Mouse (Mus musculus) liver, embryonic 12.5 days (tissue): Measurements from ENCODE around the gene Actr1b. TPM values are rescaled to one million over a fixed set of nuclear protein-coding genes. Genes with fewer than 3 reads are reported as not detected.

Source experiments
- ATAC-seq: fragments of 200-750 bp; cut with Nextera tagmentation; 2 replicates; pipeline ENCODE4 v1.8.0; 2017; ENCODE audit warnings: moderate number of reproducible peaks, mild to moderate bottlenecking, moderate library complexity
- H3K27ac ChIP-seq: fragments of 300-500 bp; sonication (generic); 2 replicates; pipeline ENCODE4 v1.5.1; 2016; ENCODE audit warnings: mild to moderate bottlenecking
- H3K27me3 ChIP-seq: fragments of 300-500 bp; sonication (generic); replicated peaks from 2 replicates; pipeline ENCODE4 v1.6.1; 2016; ENCODE audit warnings: mild to moderate bottlenecking, moderate library complexity
- H3K36me3 ChIP-seq: fragments of 300-500 bp; sonication (generic); 2 replicates; pipeline ENCODE4 v1.6.1; 2016; ENCODE audit warnings: mild to moderate bottlenecking, moderate library complexity
- H3K4me1 ChIP-seq: fragments of 300-500 bp; sonication (generic); 2 replicates; pipeline ENCODE4 v1.6.1; 2016
- H3K4me2 ChIP-seq: fragments of 300-500 bp; sonication (generic); 2 replicates; pipeline ENCODE4 v1.6.1; 2016; ENCODE audit warnings: mild to moderate bottlenecking, moderate library complexity
- H3K4me3 ChIP-seq: fragments of 300-500 bp; sonication (generic); 2 replicates; pipeline ENCODE4 v1.5.1; 2016; ENCODE audit warnings: mild to moderate bottlenecking, moderate library complexity
- H3K9ac ChIP-seq: fragments of 300-500 bp; sonication (generic); 2 replicates; pipeline ENCODE4 v1.6.1; 2016; ENCODE audit warnings: mild to moderate bottlenecking, moderate library complexity
- H3K9me3 ChIP-seq: fragments of 300-500 bp; sonication (generic); replicated peaks from 2 replicates; pipeline ENCODE4 v1.6.1; 2016; ENCODE audit warnings: mild to moderate bottlenecking, moderate library complexity
- WGBS: fragments of 180-500 bp; shearing (Covaris S2); methylation state at CpG from one replicate; pipeline ENCODE4 v1.1.7; 2016; ENCODE audit not compliant: insufficient replicate concordance; 5-methylcytosine and 5-hydroxymethylcytosine counted together
- polyA plus RNA-seq: library from polyadenylated mRNA; unstranded; fragments of >200 nt; fragmentation: Nextera tagmentation; extraction: Ambion mirVana; gene quantifications from 2 replicates; pipeline ENCODE4 v1.2.1, GENCODE M21; 2016

The Actr1b gene
- polyA plus RNA-seq, 1 experiment from 2014 or later = 47.9 TPM

DNA sequence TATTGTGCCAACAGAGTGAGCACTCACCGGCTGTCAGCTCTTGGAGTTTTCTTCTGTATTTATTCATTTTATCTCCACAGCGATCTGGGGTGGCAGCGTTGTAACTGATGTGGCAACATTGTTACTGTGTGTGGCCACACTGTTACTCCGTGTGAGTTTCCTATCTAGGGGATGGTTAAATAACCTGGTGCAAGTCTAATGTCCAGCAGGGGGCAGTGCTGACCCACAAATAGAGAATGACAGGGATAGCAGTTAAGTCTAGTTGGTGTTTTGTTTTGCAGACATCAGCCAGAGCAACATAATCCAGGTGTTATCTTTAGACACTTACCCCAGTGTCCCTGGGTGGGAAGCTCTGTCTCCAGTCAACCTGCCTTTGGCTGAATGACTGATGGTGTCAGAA is 23.1 kb upstream of the Actr1b start:
- Histone ChIP-seq H3K27ac (no peak overlapping the region), H3K27me3 (peaks cover 23% of the 10 kb centered on the region), H3K4me1 (no peaks in the 10 kb centered on the region), H3K9ac (no peak overlapping the region), H3K9me3 (no peaks in the 10 kb centered on the region), H3K36me3 (no peaks in the 10 kb centered on the region), H3K4me2 (no peak overlapping the region), H3K4me3 (no peak overlapping the region)
- WGBS = 11% methylated on average over 4 of the region's 4 CpGs
- no peak for ATAC-seq

DNA sequence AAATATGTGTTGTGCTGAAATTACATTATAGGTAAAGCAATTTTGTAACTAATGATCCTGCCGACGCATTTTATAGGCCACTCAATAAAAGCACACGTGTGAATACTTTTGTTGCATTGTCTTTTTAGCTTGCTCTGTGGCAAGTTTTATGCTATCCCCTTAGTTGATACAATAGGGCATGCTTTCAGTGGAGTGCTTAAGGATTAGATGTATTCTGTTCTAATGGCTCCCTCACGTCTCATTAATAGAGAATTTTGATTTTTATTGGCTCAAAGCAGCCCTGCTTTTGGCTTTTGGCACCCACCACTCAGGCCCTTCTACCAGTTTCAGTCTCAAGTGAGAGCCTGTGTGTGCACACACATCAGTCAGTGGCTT is 9.8 kb upstream of the Actr1b start:
- Histone ChIP-seq H3K9ac (no peak overlapping the region), H3K27me3 (no peaks in the 10 kb centered on the region), H3K27ac (no peak overlapping the region), H3K9me3 (no peaks in the 10 kb centered on the region), H3K4me1 (no peaks in the 10 kb centered on the region), H3K4me2 (no peak overlapping the region), H3K4me3 (no peak overlapping the region), H3K36me3 (no peaks in the 10 kb centered on the region)
- 74% methylated on average over 4 of the region's 4 CpGs for WGBS
- no peak for ATAC-seq

DNA sequence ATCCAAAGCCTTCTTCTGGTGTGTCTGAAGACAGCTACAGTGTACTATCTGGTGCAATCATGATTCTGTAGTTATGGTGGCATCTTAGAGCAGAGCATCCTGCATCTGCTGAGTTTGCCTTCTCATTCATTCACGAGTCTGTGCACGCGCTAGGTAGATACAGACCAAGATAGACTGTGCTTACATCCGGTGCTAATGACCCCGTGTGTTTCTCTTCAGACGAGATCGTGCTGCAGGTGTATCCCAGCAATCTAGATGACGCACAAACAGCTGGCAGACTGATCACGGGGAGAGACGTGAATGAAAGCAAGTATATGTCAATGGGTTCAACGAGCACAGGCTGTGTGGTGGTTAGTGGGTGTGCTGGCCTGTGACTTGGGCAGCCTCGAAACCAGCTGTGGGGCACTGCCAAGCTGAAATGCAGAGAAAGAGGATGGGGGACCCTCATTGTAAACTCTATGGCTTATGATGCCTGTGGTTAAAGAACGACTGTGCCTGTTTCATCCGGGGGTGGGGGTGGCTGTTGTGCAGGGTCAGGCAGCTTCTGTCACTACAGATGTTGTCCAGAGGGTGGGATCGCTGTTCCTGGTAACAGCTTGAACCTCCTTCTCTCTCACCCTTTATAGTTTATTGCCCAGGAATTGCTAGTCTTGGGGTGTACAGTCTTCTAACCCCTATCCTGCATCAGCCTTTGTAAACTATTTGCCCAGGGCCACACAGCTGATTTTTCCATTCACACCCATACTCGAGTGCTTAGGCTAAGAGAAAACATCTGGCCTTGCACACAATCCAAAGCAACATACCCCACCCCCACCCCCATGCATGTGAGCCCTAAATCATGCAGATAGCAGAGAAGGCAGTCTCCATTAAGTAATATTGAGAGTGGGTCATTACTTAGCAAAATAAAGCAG is 9.2 kb upstream of the Actr1b start:
- Histone ChIP-seq H3K4me3 (no peak overlapping the region), H3K36me3 (no peaks in the 10 kb centered on the region), H3K27me3 (no peaks in the 10 kb centered on the region), H3K4me2 (no peak overlapping the region), H3K9ac (no peak overlapping the region), H3K4me1 (no peaks in the 10 kb centered on the region), H3K9me3 (no peaks in the 10 kb centered on the region), H3K27ac (no peak overlapping the region)
- 65% methylated on average over 16 of the region's 16 CpGs for WGBS
- no peak for ATAC-seq

GRCm38 (mm10) chr1:36718786-36719185 is 4.6 kb upstream of the Actr1b start:
- Histone ChIP-seq H3K9ac (no peak overlapping the region), H3K4me2 (no peak overlapping the region), H3K36me3 (no peaks in the 10 kb centered on the region), H3K27ac (no peak overlapping the region), H3K27me3 (peaks cover 4% of the 10 kb centered on the region; the same call in 1 of the 2 replicates), H3K4me3 (no peak overlapping the region), H3K9me3 (0 out of 2 replicates have a peak, but pooled peaks cover 2% of the 10 kb centered on the region), H3K4me1 (no peaks in the 10 kb centered on the region)
- no peak for ATAC-seq
- WGBS = 58% methylated on average over 1 of the region's 1 CpGs

DNA sequence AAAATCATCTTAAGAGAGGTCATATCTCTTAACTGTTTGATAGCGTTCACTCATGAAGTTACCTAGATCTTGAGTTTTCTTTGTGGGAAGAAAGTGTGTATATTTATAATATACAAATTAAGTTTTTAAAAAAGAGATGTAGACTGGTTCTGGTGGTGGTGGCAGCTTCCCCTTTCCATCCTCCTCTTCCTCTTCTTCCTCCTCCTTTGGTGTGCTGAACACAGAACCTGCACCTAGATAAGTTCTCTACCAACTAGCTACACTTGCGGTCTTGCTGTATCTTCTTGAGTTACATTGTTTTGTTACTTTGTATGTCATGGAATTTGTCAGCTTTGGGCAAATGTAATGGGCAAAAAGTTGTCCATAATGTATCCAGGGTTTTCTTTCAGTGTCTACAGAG is 3.1 kb downstream of the Actr1b start:
- no peak overlapping the region for H3K27ac ChIP-seq
- ATAC-seq = no peak
- H3K9ac ChIP-seq = no peak overlapping the region
- WGBS = 76% methylated on average over 2 of the region's 2 CpGs
- no peak overlapping the region for H3K4me2 ChIP-seq
- H3K4me1 ChIP-seq = peaks cover 26% of the 10 kb centered on the region
- 0 out of 2 replicates have a peak, but pooled peaks cover 4% of the 10 kb centered on the region for H3K9me3 ChIP-seq
- H3K36me3 ChIP-seq = peaks cover 19% of the 10 kb centered on the region
- H3K27me3 ChIP-seq = peaks cover 4% of the 10 kb centered on the region; the same call in 1 of the 2 replicates
- no peak overlapping the region for H3K4me3 ChIP-seq

GRCm38 (mm10) chr1:36709854-36710280 is 4.4 kb downstream of the Actr1b start, which contains the start of gene 4933424G06Rik:
Gene 4933424G06Rik (plus strand): TSS chr1:36710149.
- peaks cover 31% of the 10 kb centered on the region for H3K36me3 ChIP-seq
- peak within 1 kb of the TSS; percentile 91 for H3K4me2 ChIP-seq
- H3K4me3 ChIP-seq = peak within 1 kb of the TSS; percentile 99
- H3K27ac ChIP-seq = peak within 1 kb of the TSS; percentile 85
- WGBS = under 1% methylated on average over 29 of the region's 29 CpGs
- 0 out of 2 replicates have a peak, but pooled peaks cover 4% of the 10 kb centered on the region for H3K9me3 ChIP-seq
- H3K9ac ChIP-seq = peak within 1 kb of the TSS; percentile 96
- no peaks in the 10 kb centered on the region for H3K27me3 ChIP-seq
- H3K4me1 ChIP-seq = peaks cover 31% of the 10 kb centered on the region
- peak; percentile 96 for ATAC-seq

DNA sequence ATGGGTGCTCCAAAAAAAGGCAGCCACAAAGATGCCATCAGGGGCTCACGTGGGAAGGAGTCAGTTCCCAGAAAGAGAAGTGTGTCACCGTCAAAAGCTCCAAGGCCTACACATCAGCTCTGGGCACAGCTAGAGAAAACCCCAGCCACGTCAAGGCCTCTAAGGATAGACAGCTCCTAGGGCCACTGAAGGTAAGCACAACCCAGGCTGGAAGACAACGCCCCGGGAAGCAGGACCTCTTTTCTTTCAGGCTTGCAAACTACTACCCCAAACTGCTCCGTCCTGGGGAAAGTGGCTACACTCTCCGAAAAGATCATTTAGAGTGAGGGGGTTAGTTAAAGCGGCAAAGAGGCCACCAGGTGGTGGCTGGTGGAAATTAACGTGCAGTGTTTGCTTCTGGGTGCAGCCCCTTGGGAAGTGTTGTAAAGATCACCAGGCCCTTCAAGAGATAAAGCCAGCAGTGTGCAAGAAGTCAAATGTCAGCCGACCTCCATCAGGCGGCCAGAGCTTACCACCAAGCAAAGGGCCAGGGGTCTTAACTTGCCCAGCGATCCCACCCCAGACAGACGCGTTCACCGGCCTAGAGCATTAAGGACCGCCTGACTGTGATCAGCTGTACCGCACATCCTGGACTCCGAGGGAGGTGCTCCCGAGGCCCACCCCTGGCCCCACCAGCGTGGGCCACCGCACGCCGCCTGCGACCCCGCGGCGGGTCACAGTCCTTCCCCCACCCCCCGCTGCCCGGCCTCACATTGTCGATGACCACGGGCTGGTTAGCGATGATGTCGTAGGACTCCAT is 5.0 kb downstream of the Actr1b start:
- Histone ChIP-seq H3K4me3 (peak overlapping the region; percentile 99), H3K27me3 (no peaks in the 10 kb centered on the region), H3K4me1 (peaks cover 33% of the 10 kb centered on the region), H3K27ac (peak overlapping the region; percentile 85), H3K9ac (peak overlapping the region; percentile 96), H3K4me2 (peak overlapping the region; percentile 91), H3K36me3 (peaks cover 38% of the 10 kb centered on the region), H3K9me3 (0 out of 2 replicates have a peak, but pooled peaks cover 4% of the 10 kb centered on the region)
- WGBS = 1% methylated on average over 33 of the region's 33 CpGs
- peak; percentile 68 for ATAC-seq

DNA sequence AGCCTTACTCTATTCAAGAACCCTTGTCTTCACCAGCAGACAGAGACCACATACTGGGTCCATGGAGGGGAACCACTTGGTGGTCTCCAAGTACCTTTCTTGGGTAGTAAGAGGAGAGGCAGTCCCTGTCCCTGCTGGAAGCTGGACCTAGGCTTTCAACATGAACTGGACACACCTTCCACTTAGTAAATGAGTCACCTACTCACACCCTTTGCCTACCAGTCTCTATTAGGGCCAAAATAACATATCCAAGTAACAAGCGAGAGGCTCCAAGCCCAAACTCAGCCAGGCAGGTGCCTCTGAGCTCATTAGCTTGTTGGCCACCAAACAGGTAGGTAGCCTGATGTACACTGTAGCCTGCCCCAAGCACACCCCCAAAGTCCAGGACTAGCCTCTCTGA is 5.6 kb downstream of the Actr1b start:
- Histone ChIP-seq H3K4me2 (peak overlapping the region; percentile 91), H3K4me1 (peaks cover 33% of the 10 kb centered on the region), H3K4me3 (peak overlapping the region; percentile 99), H3K36me3 (peaks cover 44% of the 10 kb centered on the region), H3K27ac (peak overlapping the region; percentile 85), H3K27me3 (no peaks in the 10 kb centered on the region), H3K9ac (peak overlapping the region; percentile 96), H3K9me3 (0 out of 2 replicates have a peak, but pooled peaks cover 1% of the 10 kb centered on the region)
- no peak for ATAC-seq
- 68% methylated on average over 1 of the region's 1 CpGs for WGBS

DNA sequence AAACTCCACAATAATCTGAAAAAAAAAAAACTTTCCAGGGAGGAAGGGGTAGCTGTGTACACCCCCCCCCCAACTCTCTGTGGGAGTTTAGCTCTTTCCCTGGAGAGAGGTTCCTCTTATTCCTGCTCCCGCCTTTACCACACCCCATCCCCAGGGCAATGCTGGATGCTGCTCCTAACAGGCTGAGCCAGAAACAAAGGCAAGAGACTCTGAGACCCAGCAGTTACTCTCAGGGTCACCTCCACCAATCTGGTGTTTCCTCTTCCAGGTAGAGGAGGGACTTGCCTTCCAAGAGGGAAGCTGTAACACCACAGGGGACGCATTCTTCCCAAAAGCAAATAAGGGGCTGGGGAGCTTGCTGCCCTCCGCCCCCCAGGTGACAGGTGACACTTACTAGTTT is 6.4 kb downstream of the Actr1b start:
- no peak for ATAC-seq
- peak overlapping the region; percentile 91; the same call in 1 of the 2 replicates for H3K4me2 ChIP-seq

DNA sequence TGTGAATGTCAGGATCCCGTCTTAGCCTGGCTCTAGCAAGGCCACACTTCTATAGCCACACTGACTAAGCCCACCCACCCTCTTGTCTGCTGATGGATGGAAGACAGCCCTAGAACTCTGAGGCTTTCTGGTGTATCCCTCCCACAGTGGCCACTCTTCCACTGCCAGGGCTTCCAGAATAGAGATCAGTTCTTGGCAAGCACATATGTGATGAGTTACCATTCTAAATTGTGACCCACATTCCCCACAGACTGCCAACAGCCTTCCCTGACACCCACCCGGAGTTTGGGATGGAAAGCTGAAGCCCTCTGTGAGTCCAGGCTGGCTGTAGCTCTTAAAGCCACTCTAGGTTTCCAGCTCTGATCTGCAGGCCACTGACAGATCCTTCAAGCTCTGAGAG is 7.1 kb downstream of the Actr1b start:
- no peak overlapping the region for H3K27ac ChIP-seq
- no peaks in the 10 kb centered on the region for H3K9me3 ChIP-seq
- H3K9ac ChIP-seq = no peak overlapping the region
- no peaks in the 10 kb centered on the region for H3K27me3 ChIP-seq
- peaks cover 33% of the 10 kb centered on the region for H3K4me1 ChIP-seq
- no peak overlapping the region for H3K4me2 ChIP-seq
- peaks cover 58% of the 10 kb centered on the region for H3K36me3 ChIP-seq
- H3K4me3 ChIP-seq = no peak overlapping the region
- ATAC-seq = no peak
- 75% methylated on average over 2 of the region's 2 CpGs for WGBS

More for the DNA sequence above, 6.4 kb downstream of the Actr1b start:
- Histone ChIP-seq H3K9ac (no peak overlapping the region), H3K9me3 (no peaks in the 10 kb centered on the region), H3K4me3 (0 out of 2 replicates have a peak overlapping the region, but pooled peaks have one; percentile 99), H3K27me3 (no peaks in the 10 kb centered on the region), H3K4me1 (peaks cover 33% of the 10 kb centered on the region), H3K36me3 (peaks cover 52% of the 10 kb centered on the region), H3K27ac (no peak overlapping the region)
- 76% methylated on average over 3 of the region's 3 CpGs for WGBS

DNA sequence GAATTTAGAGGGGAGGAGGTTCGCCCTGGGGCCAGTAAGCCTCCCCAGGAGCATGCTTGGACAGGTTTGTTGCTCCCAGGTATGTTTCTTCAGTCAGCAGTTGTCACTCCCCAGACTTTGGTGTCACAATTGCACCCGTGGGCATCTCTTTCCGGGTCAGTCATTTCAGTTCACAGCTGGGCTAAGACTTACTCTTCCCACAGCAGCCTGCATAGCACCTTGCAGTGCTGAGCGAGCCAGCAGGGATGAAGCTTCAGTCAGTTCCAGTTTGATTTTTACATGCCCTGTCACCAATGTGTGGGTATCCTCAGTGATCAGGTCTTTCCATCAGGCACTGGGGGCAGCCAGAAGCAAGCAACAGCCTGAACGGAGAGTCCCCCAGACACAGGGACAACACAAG is 17.2 kb downstream of the Actr1b start:
- Histone ChIP-seq H3K27ac (no peak overlapping the region), H3K27me3 (no peaks in the 10 kb centered on the region), H3K9me3 (no peaks in the 10 kb centered on the region), H3K4me2 (no peak overlapping the region), H3K36me3 (peaks cover 68% of the 10 kb centered on the region), H3K9ac (no peak overlapping the region), H3K4me1 (peaks cover 14% of the 10 kb centered on the region), H3K4me3 (no peak overlapping the region)
- ATAC-seq = no peak
- WGBS = 69% methylated on average over 5 of the region's 5 CpGs

GRCm38 (mm10) chr1:36696411-36696810 is 17.8 kb downstream of the Actr1b start:
- no peak overlapping the region for H3K9ac ChIP-seq
- peaks cover 17% of the 10 kb centered on the region for H3K4me1 ChIP-seq
- peaks cover 62% of the 10 kb centered on the region for H3K36me3 ChIP-seq
- no peak overlapping the region for H3K4me2 ChIP-seq
- no peak overlapping the region for H3K27ac ChIP-seq
- no peaks in the 10 kb centered on the region for H3K27me3 ChIP-seq
- H3K4me3 ChIP-seq = no peak overlapping the region
- no peaks in the 10 kb centered on the region for H3K9me3 ChIP-seq
- no peak for ATAC-seq
- WGBS = 59% methylated on average over 6 of the region's 6 CpGs
